Mouse (Mus musculus) heart, postnatal 0 days (tissue): Measurements from ENCODE around the gene Spock1.

Experiments used
- CTCF ChIP-seq: IDR thresholded peaks from 2 replicates; pipeline ENCODE4 v1.5.1; 2016; ENCODE audit warnings: antibody characterized with exemption, control low read depth, low read depth
- EP300 ChIP-seq: IDR thresholded peaks from 2 replicates; pipeline ENCODE4 v1.6.1; 2016; ENCODE audit warnings: antibody characterized with exemption, low read depth

- TF ChIP-seq CTCF (no peak), EP300 (no peak)
Measured at GRCm38 (mm10) chr13:57779146-57779545, 129.0 kb downstream of the Spock1 start.
